Mouse (Mus musculus) kidney, embryonic 14.5 days (tissue): Measurements from ENCODE around the gene Stard13. TPM values are rescaled to one million over a fixed set of nuclear protein-coding genes. Genes with fewer than 3 reads are reported as not detected.

Experiments used
- ATAC-seq: fragments of 200-750 bp; cut with Nextera tagmentation; 2 replicates; pipeline ENCODE4 v1.8.0; 2017; ENCODE audit warnings: moderate number of reproducible peaks, mild to moderate bottlenecking, moderate TSS enrichment, moderate library complexity; ENCODE audit not compliant: low FRiP score, low TSS enrichment
- H3K27ac ChIP-seq: fragments of 300-500 bp; sonication (generic); 2 replicates; pipeline ENCODE4 v1.5.1; 2014; ENCODE audit warnings: low read depth, mild to moderate bottlenecking, low read length, moderate library complexity, mixed read lengths
- H3K27me3 ChIP-seq: fragments of 300-500 bp; sonication (generic); 2 replicates; pipeline ENCODE4 v1.6.1; 2014; ENCODE audit warnings: mild to moderate bottlenecking, low read length; ENCODE audit not compliant: control insufficient read depth, insufficient read depth
- H3K36me3 ChIP-seq: fragments of 300-500 bp; sonication (generic); 2 replicates; pipeline ENCODE4 v1.6.1; 2014; ENCODE audit warnings: low read length, mixed read lengths; ENCODE audit not compliant: control insufficient read depth, insufficient read depth
- H3K4me1 ChIP-seq: fragments of 300-500 bp; sonication (generic); 2 replicates; pipeline ENCODE4 v1.6.1; 2014; ENCODE audit warnings: low read length, mixed read lengths; ENCODE audit not compliant: control insufficient read depth, insufficient read depth
- H3K4me2 ChIP-seq: fragments of 300-500 bp; sonication (generic); replicated peaks from 2 replicates; pipeline ENCODE4 v1.6.1; 2014; ENCODE audit warnings: low read depth, mild to moderate bottlenecking, low read length
- H3K4me3 ChIP-seq: fragments of 300-500 bp; sonication (generic); 2 replicates; pipeline ENCODE4 v1.5.1; 2014; ENCODE audit warnings: mild to moderate bottlenecking, low read length
- H3K9ac ChIP-seq: fragments of 300-500 bp; sonication (generic); 2 replicates; pipeline ENCODE4 v1.6.1; 2014; ENCODE audit warnings: low read depth, mild to moderate bottlenecking, low read length, moderate library complexity
- H3K9me3 ChIP-seq: fragments of 300-500 bp; sonication (generic); 2 replicates; pipeline ENCODE4 v1.6.1; 2016; ENCODE audit warnings: low read length; ENCODE audit not compliant: control insufficient read depth
- WGBS: fragments of 180-500 bp; shearing (Covaris S2); extraction: QIAGEN DNeasy Blood & Tissue Kit; methylation state at CpG from one replicate; pipeline ENCODE4 v1.1.7; 2014; 5-methylcytosine and 5-hydroxymethylcytosine counted together
- polyA plus RNA-seq: library from polyadenylated mRNA; unstranded; fragments of >200 nt; fragmentation: Nextera tagmentation; extraction: Ambion mirVana; gene quantifications from 2 replicates; pipeline ENCODE4 v1.2.1, GENCODE M21; 2014

Stard13 gene
- polyA plus RNA-seq, 1 experiment from 2014 or later: 7.4 TPM

- Histone ChIP-seq H3K27ac (no peak overlapping the region), H3K36me3 (no peaks in the 10 kb centered on the region), H3K4me3 (no peak overlapping the region), H3K9me3 (no peaks in the 10 kb centered on the region), H3K9ac (no peak overlapping the region), H3K4me2 (no peak overlapping the region), H3K4me1 (peaks cover 10% of the 10 kb centered on the region), H3K27me3 (no peaks in the 10 kb centered on the region)
- ATAC-seq: no peak
- WGBS: 60% methylated on average over 5 of the region's 5 CpGs
Measured at GRCm38 (mm10) chr5:151145807-151146206, 87.8 kb downstream of the Stard13 start.

- Histone ChIP-seq H3K27me3 (no peaks in the 10 kb centered on the region), H3K9me3 (no peaks in the 10 kb centered on the region), H3K4me1 (peaks cover 10% of the 10 kb centered on the region), H3K27ac (no peak overlapping the region), H3K36me3 (no peaks in the 10 kb centered on the region), H3K4me3 (no peak overlapping the region), H3K4me2 (no peak overlapping the region), H3K9ac (no peak overlapping the region)
- ATAC-seq: no peak
- WGBS: 74% methylated on average over 5 of the region's 5 CpGs
Measured at GRCm38 (mm10) chr5:151143955-151144354, 89.7 kb downstream of the Stard13 start.

DNA sequence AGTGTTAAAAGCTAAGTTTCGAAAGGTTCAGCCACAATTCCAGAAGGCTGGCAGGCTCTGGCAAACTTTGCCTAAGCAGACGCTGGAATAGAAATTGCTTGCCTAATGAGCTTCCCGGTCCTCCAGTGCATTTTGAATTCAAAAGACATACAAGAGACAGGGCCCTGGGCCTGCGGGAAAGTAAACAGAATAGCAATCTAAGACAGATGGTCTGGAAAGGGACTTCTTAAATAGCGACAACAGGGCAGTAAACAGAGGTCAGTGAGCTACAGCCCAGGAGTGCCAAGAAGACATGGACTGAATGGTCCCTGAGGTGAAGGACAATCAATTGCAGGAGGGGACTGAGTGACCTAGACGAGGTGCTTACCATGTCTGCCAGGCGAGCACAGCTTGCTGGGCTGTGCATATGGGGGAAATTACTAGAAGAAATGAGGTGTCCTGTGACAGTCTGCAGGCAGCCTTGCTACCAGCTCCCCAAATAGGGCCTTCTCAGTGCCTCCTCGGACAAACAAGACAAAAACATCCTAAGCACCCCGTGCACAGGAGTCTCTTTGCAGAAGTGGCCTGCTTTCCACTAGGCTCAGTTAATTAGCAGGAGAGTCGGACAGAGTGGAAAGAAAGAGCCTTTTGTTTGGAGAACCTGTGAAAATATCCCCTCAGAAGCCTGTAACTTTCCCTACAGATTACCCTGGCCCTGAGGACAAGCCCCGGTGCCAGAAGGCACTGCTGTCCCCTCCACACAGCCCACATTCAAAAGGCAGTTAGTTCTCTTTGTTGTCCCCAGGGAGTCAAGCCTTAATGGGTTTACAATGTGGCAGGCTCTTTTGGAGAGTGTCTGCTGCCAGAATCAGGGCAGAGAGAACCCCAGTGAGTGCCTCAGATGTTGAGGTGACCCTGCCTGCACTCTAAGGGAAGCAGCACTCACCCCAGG is 90.7 kb downstream of the Stard13 start:
- peak overlapping the region; percentile 37 for H3K9ac ChIP-seq
- no peaks in the 10 kb centered on the region for H3K27me3 ChIP-seq
- no peaks in the 10 kb centered on the region for H3K9me3 ChIP-seq
- no peak overlapping the region for H3K4me2 ChIP-seq
- H3K36me3 ChIP-seq: no peaks in the 10 kb centered on the region
- no peak for ATAC-seq
- peak overlapping the region; percentile 69 for H3K27ac ChIP-seq
- no peak overlapping the region for H3K4me3 ChIP-seq
- WGBS: 27% methylated on average over 11 of the region's 11 CpGs
- peaks cover 10% of the 10 kb centered on the region for H3K4me1 ChIP-seq

GRCm38 (mm10) chr5:151142241-151142640 is 91.4 kb downstream of the Stard13 start:
- peak; percentile 59 for ATAC-seq
- H3K27ac ChIP-seq: no peak overlapping the region
- no peaks in the 10 kb centered on the region for H3K36me3 ChIP-seq
- no peak overlapping the region for H3K4me3 ChIP-seq
- peaks cover 10% of the 10 kb centered on the region for H3K4me1 ChIP-seq
- H3K9me3 ChIP-seq: no peaks in the 10 kb centered on the region
- H3K27me3 ChIP-seq: no peaks in the 10 kb centered on the region
- peak overlapping the region; percentile 20; the same call in 1 of the 2 replicates for H3K9ac ChIP-seq
- H3K4me2 ChIP-seq: no peak overlapping the region
- 41% methylated on average over 5 of the region's 5 CpGs for WGBS

DNA sequence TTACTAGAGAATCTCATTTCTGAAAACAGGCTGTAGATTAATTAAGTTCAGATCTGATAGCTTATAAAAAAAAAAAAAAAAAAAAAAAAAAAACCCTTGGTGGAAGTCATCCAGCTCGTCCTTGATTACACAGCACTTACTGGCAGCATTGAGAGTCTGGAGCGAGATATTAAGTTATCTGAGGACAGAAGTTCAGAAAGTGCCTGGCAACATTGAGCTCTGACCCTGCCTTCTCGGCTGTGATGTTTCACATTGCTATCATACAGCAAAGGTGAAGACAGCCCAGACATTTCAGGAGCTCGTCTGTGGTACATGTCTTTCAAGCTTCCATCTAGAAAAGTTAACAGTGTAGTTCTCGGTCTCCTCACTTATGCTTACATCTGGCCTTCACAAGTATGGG is 95.7 kb downstream of the Stard13 start:
- no peaks in the 10 kb centered on the region for H3K36me3 ChIP-seq
- H3K9me3 ChIP-seq: no peaks in the 10 kb centered on the region
- no peaks in the 10 kb centered on the region for H3K27me3 ChIP-seq
- peaks cover 9% of the 10 kb centered on the region for H3K4me1 ChIP-seq
- 84% methylated on average over 5 of the region's 5 CpGs for WGBS
- no peak overlapping the region for H3K4me3 ChIP-seq
- no peak overlapping the region for H3K9ac ChIP-seq
- H3K27ac ChIP-seq: no peak overlapping the region
- no peak for ATAC-seq
- no peak overlapping the region for H3K4me2 ChIP-seq

GRCm38 (mm10) chr5:151137311-151137710 is 96.3 kb downstream of the Stard13 start:
- Histone ChIP-seq H3K9me3 (no peaks in the 10 kb centered on the region), H3K9ac (no peak overlapping the region), H3K4me2 (no peak overlapping the region), H3K4me1 (peaks cover 3% of the 10 kb centered on the region; the same call in 1 of the 2 replicates), H3K27ac (no peak overlapping the region), H3K27me3 (no peaks in the 10 kb centered on the region), H3K4me3 (no peak overlapping the region), H3K36me3 (no peaks in the 10 kb centered on the region)
- WGBS: 73% methylated on average over 4 of the region's 4 CpGs
- ATAC-seq: no peak

DNA sequence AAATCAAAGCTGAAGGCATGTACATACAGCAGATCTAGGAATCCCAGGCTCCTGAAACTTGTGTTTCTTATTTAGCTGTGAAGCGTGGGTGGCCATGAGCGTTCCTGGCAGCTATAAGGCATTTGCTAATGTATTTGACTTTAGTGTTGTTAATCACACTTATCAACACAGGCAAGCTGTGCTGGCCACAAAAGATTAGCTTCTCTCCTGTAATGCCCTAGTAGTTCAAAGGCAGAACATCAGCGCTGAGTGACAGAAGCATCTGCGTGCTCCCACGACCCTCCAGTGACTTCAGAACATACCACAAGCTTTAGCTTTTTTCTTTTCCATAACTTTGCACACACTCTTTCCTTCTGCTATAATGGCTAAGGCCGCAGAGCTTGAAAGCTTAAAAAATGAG is 97.7 kb downstream of the Stard13 start:
- Histone ChIP-seq H3K27me3 (no peaks in the 10 kb centered on the region), H3K4me3 (no peak overlapping the region), H3K9ac (no peak overlapping the region; the same call in 1 of the 2 replicates), H3K9me3 (no peaks in the 10 kb centered on the region), H3K4me1 (peaks cover 3% of the 10 kb centered on the region; the same call in 1 of the 2 replicates), H3K36me3 (no peaks in the 10 kb centered on the region), H3K4me2 (no peak overlapping the region), H3K27ac (peak overlapping the region; percentile 81)
- ATAC-seq: peak; percentile 78; the same call in 1 of the 2 replicates
- WGBS: 57% methylated on average over 6 of the region's 6 CpGs

DNA sequence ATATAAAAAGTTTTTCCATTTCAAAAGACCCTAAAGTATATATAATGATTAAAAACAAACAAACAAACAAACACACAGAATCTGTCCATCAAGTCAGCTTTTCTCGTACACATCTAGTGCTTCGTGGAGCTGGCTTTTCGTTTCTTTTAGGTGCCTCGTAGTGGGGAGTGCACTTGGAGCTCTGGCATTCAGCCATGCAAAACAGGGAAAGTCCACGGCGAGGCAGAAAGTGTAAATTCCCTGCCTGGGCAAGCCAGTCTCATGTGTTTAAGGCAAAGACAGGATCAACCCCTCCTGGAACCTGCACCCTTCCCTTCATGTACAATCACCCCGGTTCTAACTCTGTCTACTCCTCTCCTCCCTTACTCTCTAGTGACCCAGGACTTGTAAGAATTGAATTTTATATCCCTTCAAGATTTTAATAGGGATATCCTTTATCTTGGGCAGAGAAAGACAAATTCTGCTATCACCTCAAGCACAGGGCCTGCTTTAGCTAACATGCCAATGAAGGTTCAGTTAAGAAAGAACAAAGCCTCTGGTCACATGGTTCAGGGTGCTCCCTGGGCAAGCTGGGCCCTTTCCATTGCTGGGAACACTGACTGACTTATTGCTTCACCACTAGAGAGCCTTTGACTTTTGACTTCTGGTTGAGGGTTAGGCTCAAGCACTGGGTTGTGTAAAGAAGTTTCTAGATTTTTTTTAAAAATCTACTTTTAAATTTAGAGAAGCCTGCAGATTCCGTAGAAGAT is 98.4 kb downstream of the Stard13 start:
- H3K36me3 ChIP-seq: no peaks in the 10 kb centered on the region
- no peak overlapping the region for H3K9ac ChIP-seq
- peaks cover 3% of the 10 kb centered on the region; the same call in 1 of the 2 replicates for H3K4me1 ChIP-seq
- H3K27me3 ChIP-seq: no peaks in the 10 kb centered on the region
- no peaks in the 10 kb centered on the region for H3K9me3 ChIP-seq
- no peak overlapping the region for H3K4me2 ChIP-seq
- H3K4me3 ChIP-seq: no peak overlapping the region
- 57% methylated on average over 8 of the region's 8 CpGs for WGBS
- ATAC-seq: 0 out of 2 replicates have a peak, but pooled peaks have one; percentile 47
- H3K27ac ChIP-seq: peak overlapping the region; percentile 81; the same call in 1 of the 2 replicates
